In genomic region chr7:78910336-78911098, GRCm38 (mm10) we compare ENCODE assay signal across 11 mouse cellular contexts. TPM values are rescaled to one million over a fixed set of nuclear protein-coding genes. Genes with fewer than 3 reads are reported as not detected.
DNase-seq lines count a peak whose midpoint lies in the region; ATAC-seq lines count a peak whose summit lies in the region.
"Had no signal": no experiment of that assay in that cellular context is flagged by ENCODE, and none has a peak within 500 bp of the region (broad histone marks: within the 10 kb centered on the region; RNA-seq: fewer than 3 reads in every experiment).

No protein-coding gene starts in this region.

- H3K27me3 ChIP-seq in hindbrain, embryonic 10.5 days (ENCODE audit: insufficient read depth, poor library complexity, severe bottlenecking) = no peaks in the 10 kb centered on the region
- no peaks in the 10 kb centered on the region for H3K27me3 ChIP-seq in hindbrain, embryonic 14.5 days (ENCODE audit: control insufficient read depth, insufficient read depth, low read length)
- no peaks in the 10 kb centered on the region for H3K27me3 ChIP-seq in midbrain, embryonic 10.5 days (ENCODE audit: low read depth, poor library complexity, severe bottlenecking)
- no peaks in the 10 kb centered on the region for H3K27me3 ChIP-seq in kidney, embryonic 14.5 days (ENCODE audit: control insufficient read depth, insufficient read depth, low read length)
- H3K27me3 ChIP-seq: limb, embryonic 13.5 days had no signal

- no peak overlapping the region for H3K27ac ChIP-seq in hindbrain, embryonic 10.5 days
- H3K27ac ChIP-seq in hindbrain, embryonic 14.5 days = no peak overlapping the region
- H3K27ac ChIP-seq in midbrain, embryonic 10.5 days (replicated peaks) = 0 out of 2 replicates have a peak overlapping the region, but pooled peaks have one; percentile 17
- no peak overlapping the region for H3K27ac ChIP-seq in kidney, embryonic 14.5 days (ENCODE audit: low read depth, low read length)
- H3K27ac ChIP-seq: limb, embryonic 13.5 days had no signal

- DNase-seq in hindbrain, embryonic 10.5 days (ENCODE audit: low spot score) = peak; percentile 30
- no peak for DNase-seq in hindbrain, embryonic 14.5 days (ENCODE audit: low spot score)
- DNase-seq in A20 (ENCODE audit: low read depth, low spot score) (peak; percentile 55), R1 (ENCODE audit: low read depth, low spot score) (peak; percentile 87)
- no peak for DNase-seq in midbrain, embryonic 10.5 days (ENCODE audit: low spot score)
- no peak for DNase-seq in frontal cortex, postnatal 14 days (ENCODE audit: low spot score in 2 of 2)
- DNase-seq: heart, adult 18-20 months; kidney, postnatal 36 days had no signal

- no peak overlapping the region for H3K9ac ChIP-seq in hindbrain, embryonic 14.5 days
- no peak overlapping the region for H3K9ac ChIP-seq in kidney, embryonic 14.5 days (ENCODE audit: low read depth, low read length)
- H3K9ac ChIP-seq: limb, embryonic 13.5 days had no signal

- no peaks in the 10 kb centered on the region for H3K9me3 ChIP-seq in hindbrain, embryonic 10.5 days
- H3K9me3 ChIP-seq in hindbrain, embryonic 14.5 days (ENCODE audit: control insufficient read depth, low read length) = no peaks in the 10 kb centered on the region
- H3K9me3 ChIP-seq in midbrain, embryonic 10.5 days (replicated peaks) = no peaks in the 10 kb centered on the region
- no peaks in the 10 kb centered on the region for H3K9me3 ChIP-seq in kidney, embryonic 14.5 days (ENCODE audit: control insufficient read depth, low read length)
- H3K9me3 ChIP-seq: limb, embryonic 13.5 days had no signal

- H3K4me2 ChIP-seq in hindbrain, embryonic 14.5 days (replicated peaks) = no peak overlapping the region
- H3K4me2 ChIP-seq in kidney, embryonic 14.5 days (replicated peaks; ENCODE audit: low read depth, low read length) = no peak overlapping the region
- H3K4me2 ChIP-seq: limb, embryonic 13.5 days had no signal

- no peak for ATAC-seq in hindbrain, embryonic 14.5 days (ENCODE audit: low FRiP score)
- no peak for ATAC-seq in granulocyte monocyte progenitor cell, adult 5-6 weeks (replicated peaks; ENCODE audit: poor library complexity, severe bottlenecking)
- no peak for ATAC-seq in kidney, embryonic 14.5 days (ENCODE audit: low FRiP score, low TSS enrichment)

- no peak overlapping the region for H3K4me3 ChIP-seq in hindbrain, embryonic 10.5 days
- no peak overlapping the region for H3K4me3 ChIP-seq in hindbrain, embryonic 14.5 days (replicated peaks; ENCODE audit: low read length)
- no peak overlapping the region for H3K4me3 ChIP-seq in midbrain, embryonic 10.5 days
- no peak overlapping the region for H3K4me3 ChIP-seq in kidney, embryonic 14.5 days (ENCODE audit: low read length)
- H3K4me3 ChIP-seq: limb, embryonic 13.5 days had no signal

- WGBS in hindbrain, embryonic 10.5 days = 39% methylated on average over 6 of the region's 6 CpGs
- WGBS in hindbrain, embryonic 14.5 days = 36% methylated on average over 6 of the region's 6 CpGs
- 50% methylated on average over 6 of the region's 6 CpGs for WGBS in midbrain, embryonic 10.5 days
- WGBS in kidney, embryonic 14.5 days = 43% methylated on average over 6 of the region's 6 CpGs

- peaks cover 44% of the 10 kb centered on the region for H3K36me3 ChIP-seq in hindbrain, embryonic 10.5 days
- H3K36me3 ChIP-seq in hindbrain, embryonic 14.5 days (replicated peaks; ENCODE audit: control insufficient read depth, insufficient read depth) = peaks cover 16% of the 10 kb centered on the region
- peaks cover 41% of the 10 kb centered on the region for H3K36me3 ChIP-seq in midbrain, embryonic 10.5 days
- H3K36me3 ChIP-seq in kidney, embryonic 14.5 days (ENCODE audit: control insufficient read depth, insufficient read depth, low read length) = peaks cover 29% of the 10 kb centered on the region

- peaks cover 39% of the 10 kb centered on the region for H3K4me1 ChIP-seq in hindbrain, embryonic 10.5 days (replicated peaks)
- no peaks in the 10 kb centered on the region for H3K4me1 ChIP-seq in hindbrain, embryonic 14.5 days (replicated peaks; ENCODE audit: control insufficient read depth, insufficient read depth, low read length)
- peaks cover 39% of the 10 kb centered on the region for H3K4me1 ChIP-seq in midbrain, embryonic 10.5 days
- 0 out of 2 replicates have a peak, but pooled peaks cover 11% of the 10 kb centered on the region for H3K4me1 ChIP-seq in kidney, embryonic 14.5 days (ENCODE audit: control insufficient read depth, insufficient read depth, low read length)

RNA-seq across cellular contexts. Expression of gene Isg20, which starts 2.7 kb away (rescaled TPM):
- 0.57 and 0.63 TPM in 2 replicates for polyA plus RNA-seq in hindbrain, embryonic 10.5 days (2016; fragmentation: Nextera tagmentation; extraction: Ambion mirVana)
- 0.55 and 1.2 TPM in 2 replicates for polyA plus RNA-seq in hindbrain, embryonic 14.5 days (2014; fragmentation: Nextera tagmentation; extraction: Ambion mirVana)
- polyA plus RNA-seq in midbrain, embryonic 10.5 days (2016; fragmentation: Nextera tagmentation; extraction: Ambion mirVana) = 0.39 and 0.75 TPM in 2 replicates
- total RNA-seq in granulocyte monocyte progenitor cell, adult 5-6 weeks (2014; fragmentation: Nextera tagmentation) = 7.0 and 10.9 TPM in 2 replicates
- 3.8 and 10.4 TPM in 2 replicates for total RNA-seq in granulocyte monocyte progenitor cell, adult 5-6 weeks (2017)
- 0.96 and 1.3 TPM in 2 replicates for polyA plus RNA-seq in kidney, embryonic 14.5 days (2014; fragmentation: Nextera tagmentation; extraction: Ambion mirVana)

RNA-seq across cellular contexts. Expression of gene Aen, which starts 14.9 kb away (rescaled TPM):
- 59.0 and 73.4 TPM in 2 replicates for polyA plus RNA-seq in hindbrain, embryonic 10.5 days (2016; fragmentation: Nextera tagmentation; extraction: Ambion mirVana)
- polyA plus RNA-seq in hindbrain, embryonic 14.5 days (2014; fragmentation: Nextera tagmentation; extraction: Ambion mirVana) = 42.0 and 44.1 TPM in 2 replicates
- polyA plus RNA-seq in midbrain, embryonic 10.5 days (2016; fragmentation: Nextera tagmentation; extraction: Ambion mirVana) = 72.2 and 76.5 TPM in 2 replicates
- 29.4 and 44.3 TPM in 2 replicates for total RNA-seq in granulocyte monocyte progenitor cell, adult 5-6 weeks (2014; fragmentation: Nextera tagmentation)
- total RNA-seq in granulocyte monocyte progenitor cell, adult 5-6 weeks (2017) = 32.9 and 35.2 TPM in 2 replicates
- 31.7 and 36.3 TPM in 2 replicates for polyA plus RNA-seq in kidney, embryonic 14.5 days (2014; fragmentation: Nextera tagmentation; extraction: Ambion mirVana)

Comparison
In these comparisons a context has a peak if more than half of its experiments do, and no peak if none do; other contexts are left out.
1. DNase-seq: peak in hindbrain, embryonic 10.5 days (single experiment), A20 (single experiment) and R1 (single experiment); none in hindbrain, embryonic 14.5 days (single experiment), midbrain, embryonic 10.5 days (single experiment) and frontal cortex, postnatal 14 days (0 of 2).